Mouse (Mus musculus) ES-E14 (cell line): Measurements from ENCODE around the gene Prss42.

Experiments used
- HCFC1 ChIP-seq: IDR thresholded peaks from 2 replicates; pipeline ENCODE4 v1.6.1; 2012; ENCODE audit warnings: low read length, inconsistent platforms, borderline replicate concordance; ENCODE audit not compliant: insufficient read depth
- MAFK ChIP-seq: IDR thresholded peaks from 2 replicates; pipeline ENCODE4 v1.6.1; 2014; ENCODE audit warnings: mild to moderate bottlenecking, low read depth, low read length, inconsistent platforms; ENCODE audit not compliant: insufficient read depth
- ZNF384 ChIP-seq: IDR thresholded peaks from 2 replicates; pipeline ENCODE4 v1.6.1; 2012; ENCODE audit warnings: low read depth, low read length, inconsistent platforms

GRCm38 (mm10) chr9:110783611-110784010 lies 14.4 kb upstream of the Prss42 start:
- no peak for TF ChIP-seq HCFC1
- no peak for TF ChIP-seq MAFK
- no peak for TF ChIP-seq ZNF384
